Mouse (Mus musculus) right cerebral cortex, postnatal 10 days (tissue): ENCODE results near the gene Pgls.

ENCODE experiments used
- DNase-seq, 2 experiments: peaks; one replicate each; pipeline ENCODE4 v3.0.0; 2021; ENCODE audit warnings: low spot score in 2 of 2

The Pgls gene

DNA sequence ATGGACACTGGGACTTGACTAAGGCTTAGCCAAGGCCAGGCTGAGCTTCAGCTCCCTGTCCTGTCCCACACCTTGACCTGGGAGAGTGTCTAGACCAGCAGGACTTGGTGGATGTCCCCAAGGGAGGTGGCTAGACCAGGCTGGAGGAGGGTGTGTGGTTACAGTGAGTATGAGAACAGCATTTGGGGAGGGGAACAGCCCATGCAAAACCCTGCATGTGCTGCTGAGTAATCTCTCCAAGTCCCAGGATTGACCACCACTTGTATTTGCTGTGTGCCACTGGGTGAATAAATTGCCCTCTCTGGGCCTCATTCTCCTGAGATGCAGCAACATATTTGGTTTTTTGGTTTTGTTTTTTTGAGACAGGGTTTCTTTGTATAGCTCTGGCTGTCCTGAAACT is 6.4 kb downstream of the Pgls start:
- no peak for DNase-seq

DNA sequence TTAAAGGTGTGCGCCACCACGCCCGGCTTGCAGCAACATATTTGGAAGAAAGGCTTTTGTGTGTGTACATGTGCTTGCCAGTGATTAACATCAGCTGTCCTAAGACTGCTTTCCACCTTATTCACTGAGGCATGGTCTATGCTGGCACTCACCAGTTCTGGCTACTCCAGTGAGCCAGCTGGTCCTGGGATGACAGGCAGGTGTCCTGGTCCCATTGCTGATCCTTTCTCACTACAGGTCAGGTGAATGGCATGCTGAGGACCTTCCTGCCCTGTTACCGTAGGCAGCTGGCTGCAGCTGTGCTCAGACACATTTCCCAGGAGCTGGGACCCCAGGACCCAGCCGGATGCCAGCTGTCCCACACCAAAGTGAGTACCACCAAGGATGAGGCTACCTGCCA is 6.9 kb downstream of the Pgls start:
- no peak for DNase-seq

DNA sequence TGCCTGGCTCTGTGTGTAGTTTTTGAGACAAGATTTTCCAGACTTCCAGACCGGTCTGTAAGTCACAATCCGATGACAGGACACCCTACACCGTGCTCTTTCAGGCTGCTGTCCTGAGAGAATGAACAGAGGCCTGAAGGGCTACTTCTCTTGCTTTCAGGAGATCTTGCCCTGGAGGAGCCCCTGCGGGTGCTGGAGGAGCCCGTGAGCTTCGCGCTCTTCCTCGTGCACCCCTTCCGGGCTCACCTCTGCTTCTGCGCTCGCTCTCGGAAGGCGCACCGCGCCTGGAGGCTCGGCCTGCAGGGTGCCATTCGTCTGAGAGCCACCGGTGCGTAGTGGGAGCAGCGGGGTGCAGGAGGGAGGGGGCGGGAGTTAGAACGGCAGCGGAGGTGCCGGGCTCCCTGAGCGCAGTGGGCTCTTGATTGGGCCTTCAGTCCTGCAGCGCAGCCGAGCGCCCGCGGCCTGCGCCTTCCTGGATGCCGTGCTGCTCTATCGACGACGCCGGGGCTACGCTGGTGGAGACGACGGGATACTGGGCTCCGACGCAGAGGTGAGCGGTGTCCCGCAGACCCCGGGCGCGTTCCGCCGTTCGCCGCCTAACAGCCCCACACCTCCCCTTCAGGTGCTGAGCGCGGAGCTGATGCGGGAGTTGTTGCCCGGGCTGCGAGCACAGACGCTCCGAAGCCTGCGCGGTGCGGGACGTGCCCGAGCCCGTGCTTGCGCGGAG is 10.1 kb downstream of the Pgls start:
- no peak for DNase-seq

DNA sequence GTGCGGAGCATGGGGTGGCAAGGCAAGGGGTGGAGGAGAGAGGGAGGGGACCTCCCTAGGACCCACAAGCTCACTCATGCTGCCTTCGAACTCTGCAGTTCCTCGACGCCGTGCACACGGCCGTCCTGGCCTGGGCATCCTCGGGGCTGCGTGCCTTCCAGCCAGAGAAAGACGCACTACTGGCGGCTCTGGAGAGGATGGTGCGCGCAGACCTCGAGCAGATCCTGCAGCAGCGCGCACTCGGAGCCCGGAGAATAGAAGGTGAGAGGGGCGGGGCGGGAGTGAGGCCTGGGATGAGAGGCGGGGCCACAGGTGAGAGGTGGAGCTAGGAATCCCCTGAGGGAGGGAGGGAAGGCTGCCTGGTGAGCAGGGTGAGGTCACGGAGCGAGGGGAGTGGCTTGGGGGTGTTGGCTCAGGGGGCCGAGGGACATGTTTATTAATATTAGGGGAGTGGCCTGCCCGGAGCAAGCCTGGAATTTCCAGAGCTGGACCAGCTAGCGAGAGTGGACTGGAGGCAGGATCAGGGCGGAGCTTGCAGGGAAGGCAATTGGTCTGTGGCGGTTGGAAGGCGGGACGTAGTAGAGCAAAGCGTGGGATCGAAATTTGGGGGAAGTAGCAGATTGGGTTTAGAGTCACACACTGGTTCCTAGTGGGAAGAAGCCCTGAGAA is 10.8 kb downstream of the Pgls start:
- peak; percentile 66 to 70 for DNase-seq

DNA sequence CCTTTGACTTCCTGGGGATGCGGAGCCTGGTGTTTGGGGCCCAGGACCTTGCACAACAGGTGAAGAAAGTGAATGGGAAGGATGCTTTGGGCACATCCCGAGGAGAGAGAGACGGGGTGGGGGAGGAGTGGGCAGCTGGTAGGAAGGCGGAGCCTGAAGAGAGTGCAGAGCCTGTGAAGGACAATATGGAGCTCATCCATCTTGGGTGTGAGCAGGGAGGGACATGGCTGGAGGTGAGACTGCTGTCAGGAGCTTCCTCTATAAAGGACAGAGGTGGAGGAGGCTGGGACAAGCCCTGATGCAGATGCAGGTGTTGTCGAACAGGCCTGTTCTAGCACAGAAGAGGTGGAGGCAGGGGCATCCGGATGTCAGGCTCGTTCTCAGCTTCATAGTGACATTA is 12.0 kb downstream of the Pgls start:
- DNase-seq = no peak

DNA sequence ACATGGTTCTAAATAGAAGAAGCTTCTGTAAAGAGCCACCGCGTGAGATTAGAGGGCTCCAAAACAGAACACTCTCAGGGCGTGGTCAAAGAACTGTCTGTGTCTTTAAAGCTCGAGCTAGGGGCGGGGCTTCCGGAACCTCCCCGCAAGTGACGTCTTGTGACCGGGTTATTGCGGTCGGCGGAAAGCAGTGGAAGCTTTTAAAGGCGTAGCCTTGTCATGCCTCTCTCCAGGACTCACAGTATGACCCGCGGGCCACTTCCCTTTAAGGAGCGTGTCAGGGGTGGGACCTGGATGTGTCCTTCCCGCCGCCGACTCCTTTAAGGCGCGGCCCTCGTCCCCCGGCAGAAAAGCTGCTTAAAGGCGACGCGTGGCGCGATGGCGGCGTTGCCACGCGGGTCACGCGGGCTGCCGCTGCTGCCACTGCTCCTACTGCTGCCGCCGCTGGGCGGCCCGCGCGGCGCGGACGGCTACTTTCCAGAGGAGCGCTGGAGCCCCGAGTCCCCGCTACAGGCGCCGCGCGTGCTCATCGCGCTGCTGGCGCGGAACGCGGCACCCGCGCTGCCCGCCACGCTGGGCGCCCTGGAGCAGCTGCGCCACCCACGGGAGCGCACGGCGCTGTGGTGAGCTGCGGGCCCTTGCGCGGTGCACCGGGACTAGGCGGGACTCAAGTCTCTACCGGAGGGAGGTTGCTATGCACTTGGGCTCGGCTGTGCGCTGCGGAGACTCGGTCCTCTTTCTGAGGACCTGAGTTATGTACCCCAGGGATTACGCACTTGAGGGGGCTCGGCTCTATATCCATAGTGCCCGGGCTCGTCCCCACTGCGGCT is 19.1 kb downstream of the Pgls start, which contains the start of gene Colgalt1:
TSS of gene Colgalt1 (plus strand) at position 177 of the 830 bp plus-strand sequence.
- peak; percentile 98 to 99 for DNase-seq

DNA sequence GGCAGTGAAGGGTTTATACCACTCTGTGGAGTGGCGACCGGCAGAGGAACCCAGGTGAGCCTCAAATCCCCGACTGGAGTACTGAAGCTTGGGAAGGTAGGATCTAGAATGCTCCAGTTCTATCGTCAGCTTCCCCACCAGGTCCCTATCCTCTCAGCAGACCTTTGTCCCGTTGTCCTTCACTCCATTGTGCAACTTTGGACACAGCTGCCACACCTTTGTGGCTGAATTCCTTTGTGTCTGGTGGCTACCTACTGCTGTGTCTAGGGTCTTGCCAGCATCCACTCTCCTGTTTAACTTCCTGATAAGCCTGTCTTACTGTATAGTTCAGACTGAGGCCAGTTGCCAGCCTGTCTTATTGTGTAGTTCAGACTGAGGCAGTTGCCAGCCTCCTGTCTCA is 20.2 kb downstream of the Pgls start:
- DNase-seq = no peak

DNA sequence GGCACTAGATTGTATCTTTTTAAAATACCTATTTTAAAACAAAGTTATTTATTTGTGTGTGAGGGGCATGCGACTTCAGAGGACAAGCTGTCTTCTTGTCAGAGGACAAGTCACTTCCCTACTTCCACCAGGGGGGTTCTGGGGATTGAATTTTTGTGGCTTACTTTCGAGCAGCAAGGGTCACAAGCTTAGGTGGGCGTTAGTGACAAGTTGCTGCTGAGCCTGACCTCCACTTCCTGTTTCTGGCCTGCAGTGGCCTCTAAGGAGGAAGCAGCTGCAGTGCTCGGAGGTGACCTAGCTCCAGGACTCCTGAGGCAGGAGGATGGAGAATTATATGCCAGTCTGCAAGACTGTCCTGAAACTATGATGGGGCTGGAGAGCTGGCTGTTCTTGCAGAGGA is 21.4 kb downstream of the Pgls start:
- DNase-seq = no peak

DNA sequence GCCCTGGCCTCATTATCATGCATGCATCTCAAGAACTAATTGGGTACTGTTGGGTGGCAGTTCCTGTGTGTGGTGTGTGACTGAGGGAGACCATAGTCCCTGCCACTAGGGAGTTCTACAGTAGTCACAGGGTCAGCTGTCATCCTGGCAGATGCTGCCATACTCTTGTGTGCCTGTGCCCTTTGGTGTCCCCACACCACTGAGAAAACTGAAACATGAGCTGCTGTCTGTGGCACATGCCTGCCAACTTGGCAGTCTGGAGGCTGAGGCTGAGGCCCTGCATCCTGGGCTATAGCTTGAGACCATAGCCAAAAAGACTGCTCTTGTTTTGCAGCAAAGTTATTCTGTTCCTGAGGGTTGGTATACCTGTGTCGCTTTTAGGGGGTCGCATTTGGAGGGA is 27.8 kb downstream of the Pgls start:
- no peak for DNase-seq

DNA sequence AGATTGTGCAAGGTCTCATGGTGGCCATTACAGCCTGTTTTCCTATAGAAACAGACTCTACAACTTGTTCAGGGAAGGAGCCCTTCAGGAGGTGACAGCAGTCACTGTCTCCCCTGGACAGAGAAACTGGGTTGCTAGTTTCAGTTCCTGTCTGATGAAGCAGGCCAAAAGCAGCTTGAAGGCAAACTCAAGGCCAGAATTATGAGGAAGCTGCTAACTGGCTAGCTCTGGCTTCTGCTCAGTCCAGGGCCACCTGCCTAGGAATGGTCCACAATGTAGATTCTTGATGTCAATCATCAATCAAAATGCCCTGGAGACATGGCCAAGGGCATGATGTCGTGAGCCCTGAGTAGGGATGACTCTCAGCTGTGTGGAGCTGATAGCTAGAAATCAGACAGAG is 33.1 kb downstream of the Pgls start:
- DNase-seq = no peak

DNA sequence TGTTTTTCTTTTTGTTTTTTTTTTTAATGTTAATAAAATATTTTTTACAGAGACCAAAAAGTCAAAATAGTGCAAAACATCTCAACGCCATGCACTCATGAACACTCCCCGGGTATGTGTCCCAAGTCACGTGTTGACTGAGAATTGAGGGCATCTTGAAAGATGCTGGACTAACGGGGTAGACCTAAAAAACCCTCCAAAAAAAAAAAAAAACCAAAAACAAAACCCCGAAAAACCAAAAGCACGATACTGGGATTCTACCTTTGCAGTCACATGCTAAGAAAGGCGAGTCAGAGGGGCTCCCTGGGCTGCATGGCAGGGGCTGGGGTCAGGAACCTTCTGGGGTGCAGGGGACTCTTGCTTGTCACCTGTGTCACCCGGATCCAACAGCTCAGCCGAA is 34.8 kb downstream of the Pgls start:
- DNase-seq = no peak

DNA sequence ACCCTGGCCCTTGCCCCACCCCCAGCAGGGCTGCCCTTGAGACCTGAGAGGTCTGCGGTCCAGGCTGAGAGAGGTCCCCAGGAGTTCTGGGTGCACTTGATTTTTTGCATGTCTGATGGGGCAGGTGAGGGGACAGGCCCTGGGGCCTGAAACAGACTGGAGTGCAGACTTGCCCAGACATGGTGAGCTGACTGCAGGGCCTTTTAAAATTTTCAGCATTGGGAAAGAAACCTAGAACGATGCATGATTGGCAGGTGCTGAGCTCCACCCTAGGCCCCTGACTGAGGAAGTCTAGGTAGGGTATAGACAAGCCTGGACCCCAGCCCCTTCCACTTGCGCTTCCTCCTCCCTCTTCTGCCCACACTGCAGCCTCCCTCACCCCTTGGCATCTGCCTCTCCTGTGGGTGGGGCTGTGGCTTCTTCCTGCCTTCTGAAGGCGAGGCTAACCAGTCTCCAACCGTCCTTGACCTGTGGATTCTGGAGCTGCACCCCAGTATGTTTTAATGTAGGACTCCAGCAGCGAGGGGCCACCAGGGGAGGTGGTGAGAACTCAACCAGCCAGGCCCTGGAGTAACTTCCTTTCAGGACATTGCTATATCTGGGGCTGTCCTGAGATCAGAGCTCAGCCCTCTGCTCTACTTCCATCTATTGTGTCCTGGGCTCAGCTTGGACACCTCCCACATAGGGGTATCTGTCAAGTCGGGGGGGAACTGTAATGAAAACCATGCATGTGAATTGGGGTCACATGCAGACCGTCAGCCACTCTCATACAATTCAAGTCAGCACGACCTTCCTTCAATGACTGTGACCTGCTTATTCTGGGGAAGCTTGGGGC is 35.5 kb downstream of the Pgls start:
- peak in 1 of 2 experiments; percentile 47 for DNase-seq

DNA sequence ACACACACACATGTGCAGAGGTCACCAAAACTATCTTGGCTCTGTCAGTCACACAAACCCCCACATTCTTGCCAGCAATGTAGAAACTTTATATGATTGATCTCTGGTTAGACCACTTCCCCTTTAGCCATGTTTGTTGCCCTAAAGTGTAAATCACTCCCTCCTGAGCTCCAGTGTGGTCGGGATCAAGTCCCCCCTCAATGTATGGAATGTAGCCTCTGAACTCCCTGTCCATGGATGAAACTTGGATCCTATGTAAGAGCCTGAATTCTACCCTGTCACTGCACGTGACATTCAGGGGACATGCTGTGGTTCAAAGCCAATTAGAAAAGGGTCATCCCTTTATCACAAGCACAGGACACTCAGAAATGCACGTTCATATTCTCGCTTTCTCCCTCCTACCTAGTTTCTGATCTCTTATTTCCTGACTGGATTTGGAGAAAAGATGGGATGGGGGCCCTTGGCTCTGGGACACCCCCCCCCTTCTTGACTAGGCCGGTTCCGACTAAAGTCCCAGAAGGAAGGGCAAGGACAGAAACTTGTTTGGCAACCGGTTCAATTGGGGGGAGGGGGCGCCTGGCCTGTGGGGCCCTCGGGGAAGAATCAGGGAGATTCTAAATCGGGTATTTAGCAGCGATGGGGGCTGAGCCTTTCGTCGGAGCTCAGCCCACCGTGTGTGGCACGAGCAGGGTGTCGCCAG is 36.6 kb downstream of the Pgls start:
- no peak for DNase-seq

DNA sequence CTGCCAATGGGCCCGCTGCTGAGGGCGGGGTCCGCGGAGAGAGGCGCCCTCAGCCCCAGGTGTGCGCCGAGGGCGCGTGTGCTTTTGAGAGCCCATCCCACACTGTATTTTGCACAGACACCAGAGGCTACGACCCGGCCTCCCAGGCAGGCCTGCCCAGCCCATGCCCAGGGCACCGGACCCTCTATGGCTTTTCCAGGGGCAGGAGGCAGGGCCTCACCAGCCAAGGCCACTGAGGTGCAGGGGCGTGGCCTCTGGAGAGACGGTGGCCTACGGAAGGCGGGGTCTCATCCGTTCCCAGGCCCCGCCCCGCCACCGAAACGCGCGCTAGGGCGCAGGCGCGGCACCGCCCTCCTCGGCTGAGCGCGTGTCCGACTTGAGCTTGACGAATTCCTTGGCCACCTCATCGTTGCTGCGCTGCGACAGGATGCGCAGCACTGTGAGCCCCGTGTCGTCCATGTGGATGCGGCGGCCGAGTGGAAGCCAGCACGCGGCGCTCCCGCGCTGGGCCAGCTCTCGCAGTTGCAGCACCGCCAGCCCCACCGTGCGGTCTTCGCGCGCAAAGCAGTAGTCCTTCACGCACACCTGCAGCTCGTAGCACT is 37.2 kb downstream of the Pgls start:
- DNase-seq = peak; percentile 94

DNA sequence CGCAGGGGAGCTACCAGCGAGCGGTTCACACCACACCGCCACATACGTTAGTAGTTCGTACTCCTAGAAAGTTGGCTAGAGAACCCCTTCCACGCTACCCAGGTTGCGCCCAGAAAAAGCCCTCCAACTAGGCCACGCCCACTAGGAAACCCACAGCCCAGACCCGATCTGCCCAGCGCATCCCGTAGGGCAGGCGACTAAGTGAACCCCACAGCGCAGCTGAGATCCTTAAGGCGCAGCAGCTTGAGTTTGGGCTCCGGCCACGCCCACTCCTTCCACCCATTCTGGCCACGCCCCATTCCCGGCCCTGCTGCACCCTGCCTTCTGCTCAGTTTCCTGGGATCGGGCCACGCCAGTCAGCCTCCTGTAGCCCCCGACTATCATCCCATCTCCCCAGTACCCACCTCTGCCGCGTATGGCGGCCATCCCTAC is 37.8 kb downstream of the Pgls start:
- DNase-seq = peak; percentile 57 to 68

DNA sequence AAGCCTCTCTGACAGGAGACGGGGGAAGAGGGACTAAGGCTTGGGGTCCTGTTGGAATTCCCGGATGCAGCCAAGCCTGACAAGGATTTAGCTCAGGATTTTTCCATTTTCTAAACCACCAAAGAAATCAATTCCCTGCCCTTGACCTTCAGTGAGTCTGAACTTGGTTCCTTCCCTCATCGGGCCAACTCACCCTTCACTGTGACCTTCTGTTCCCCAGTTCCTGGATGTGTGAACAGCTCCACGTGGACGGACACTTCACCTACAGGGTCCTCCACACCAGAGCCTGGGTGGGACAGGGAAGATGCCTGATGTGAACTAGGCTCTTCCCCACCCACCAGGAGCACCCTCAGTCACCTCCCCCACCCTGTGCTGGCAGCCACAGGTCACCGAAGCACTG is 38.8 kb downstream of the Pgls start:
- DNase-seq = no peak

DNA sequence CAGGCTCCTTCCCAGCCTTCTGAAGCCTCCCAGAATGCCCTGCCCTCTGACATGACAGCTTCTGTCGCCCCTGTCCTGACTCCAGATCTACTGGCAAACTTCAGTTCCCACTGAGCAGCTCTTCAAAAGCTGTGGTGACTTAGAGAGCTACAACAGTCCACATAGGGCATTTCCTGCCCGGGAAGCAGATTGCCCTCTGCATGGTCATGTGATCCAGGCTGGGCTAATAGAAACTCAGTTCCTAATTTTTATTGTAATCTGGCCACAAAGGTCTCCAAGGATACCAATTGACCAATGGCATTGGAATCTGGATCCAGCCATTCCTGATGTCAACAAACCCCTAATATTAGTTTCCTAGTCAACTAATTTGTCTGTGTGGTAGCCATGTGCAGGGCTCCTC is 39.9 kb downstream of the Pgls start:
- no peak for DNase-seq

DNA sequence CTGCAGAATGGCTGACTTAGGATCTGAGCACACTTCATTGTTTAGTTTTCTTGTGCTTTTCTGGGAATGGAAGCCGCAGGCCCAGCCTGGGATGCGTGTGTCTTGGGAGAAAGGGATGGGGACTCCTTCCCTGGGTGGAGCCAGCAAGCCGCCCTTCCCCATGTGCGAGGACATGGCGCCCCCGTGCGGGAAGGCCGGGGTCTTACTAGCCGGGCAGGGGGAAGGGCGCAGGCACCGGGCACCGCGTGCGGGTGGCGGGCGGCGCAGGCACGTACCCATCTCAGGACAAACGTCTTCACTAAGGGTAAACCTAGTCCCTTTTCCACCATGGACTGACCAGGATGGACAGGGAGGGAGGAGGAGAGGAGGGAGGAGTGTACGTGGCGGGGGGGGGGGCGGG is 41.2 kb downstream of the Pgls start:
- peak in 1 of 2 experiments; percentile 29 for DNase-seq

DNA sequence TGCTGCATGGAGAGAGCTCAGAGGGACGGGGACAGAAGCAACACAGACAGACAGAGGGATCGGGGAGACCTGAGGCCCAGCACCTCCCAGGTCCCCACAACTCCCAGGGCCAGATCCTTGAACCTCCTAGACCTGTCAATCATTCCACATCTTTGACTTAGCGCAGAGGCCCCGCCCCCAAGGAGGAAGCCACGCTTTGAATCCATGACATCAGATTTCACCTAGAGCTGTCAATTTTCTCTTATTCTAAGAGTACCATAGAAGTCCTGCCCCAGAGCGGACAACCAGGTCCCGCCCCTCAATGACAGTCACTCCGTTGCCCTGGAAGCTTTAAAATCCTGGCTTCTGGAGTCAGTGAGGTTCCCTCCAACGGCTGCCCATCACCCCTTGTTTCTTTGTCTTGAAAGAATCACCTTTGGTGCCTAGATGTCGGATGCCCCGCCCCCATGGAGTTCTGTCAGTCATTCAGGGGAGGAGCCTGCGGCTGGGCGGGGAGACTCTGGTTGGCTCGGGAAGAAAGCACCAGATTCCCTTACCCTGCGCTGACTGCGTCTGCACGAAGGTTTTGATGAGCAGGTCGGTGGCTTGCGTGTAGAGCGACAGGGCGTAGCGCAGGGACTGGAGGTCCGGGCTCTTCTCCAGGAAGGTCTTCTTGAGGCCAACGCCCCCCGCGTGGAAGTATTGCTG is 42.1 kb downstream of the Pgls start:
- DNase-seq = peak; percentile 62 to 64
